Mouse (Mus musculus): Measurements from ENCODE around the gene Scgb1b18. TPM values are rescaled to one million over a fixed set of nuclear protein-coding genes. Genes with fewer than 3 reads are reported as not detected.
"Not testable (repeated sequence)": the region's sequence is repeated elsewhere in the genome, so short reads cannot be mapped to it uniquely, and the experiment has no call there.

The Scgb1b18 gene
- total RNA-seq (2014; rRNA removed) (not detected in 2 replicates), polyA plus RNA-seq (2015; fragmentation: Nextera tagmentation; extraction: Ambion mirVana) (not detected in 2 replicates)

GRCm38 (mm10) chr7:33185268-33185667 is at the start of gene Scgb1b18:
Scgb1b18 (plus strand) TSS chr7:33185568.
- H3K27me3 ChIP-seq (ENCODE audit: insufficient read depth, low read length); H3K4me1 ChIP-seq (ENCODE audit: insufficient read depth, low read length); H3K4me2 ChIP-seq (ENCODE audit: low read depth, low read length); ATAC-seq; H3K4me3 ChIP-seq (ENCODE audit: low read length); H3K9ac ChIP-seq (replicated peaks; ENCODE audit: low read length); H3K36me3 ChIP-seq (ENCODE audit: insufficient read depth, low read length); DNase-seq (ENCODE audit: low spot score); H3K27ac ChIP-seq; H3K9me3 ChIP-seq (ENCODE audit: low read length): not testable (repeated sequence)
- no CpG with 5 or more reads among the region's 2 CpGs for WGBS

- not testable (repeated sequence) for H3K4me1 ChIP-seq (ENCODE audit: insufficient read depth, low read length); H3K9ac ChIP-seq (replicated peaks; ENCODE audit: low read length); H3K4me2 ChIP-seq (ENCODE audit: low read depth, low read length); DNase-seq (ENCODE audit: low spot score); H3K4me3 ChIP-seq (ENCODE audit: low read length); H3K36me3 ChIP-seq (ENCODE audit: insufficient read depth, low read length); H3K27ac ChIP-seq; H3K9me3 ChIP-seq (ENCODE audit: low read length); ATAC-seq; H3K27me3 ChIP-seq (ENCODE audit: insufficient read depth, low read length)
- 85% methylated on average over 2 of the region's 2 CpGs for WGBS
Measured at GRCm38 (mm10) chr7:33173764-33174163, 11.6 kb upstream of the Scgb1b18 start, which contains the start of gene Scgb2b18. Scgb2b18 (minus strand) TSS chr7:33173864.

Other genes with a start within 250 kb of the Scgb1b18 start
- not detected in 2 replicates for gene Scgb2b17, start 129.0 kb upstream of the Scgb1b18 start, total RNA-seq (2014; rRNA removed)
- not detected in 2 replicates for gene Scgb2b17, start 129.0 kb upstream of the Scgb1b18 start, polyA plus RNA-seq (2015; fragmentation: Nextera tagmentation; extraction: Ambion mirVana)
- not detected in 2 replicates for gene Scgb1b17, start 122.1 kb upstream of the Scgb1b18 start, total RNA-seq (2014; rRNA removed)
- not detected in 2 replicates for gene Scgb1b17, start 122.1 kb upstream of the Scgb1b18 start, polyA plus RNA-seq (2015; fragmentation: Nextera tagmentation; extraction: Ambion mirVana)
- not detected in 2 replicates for gene Scgb2b18, start 11.7 kb upstream of the Scgb1b18 start, total RNA-seq (2014; rRNA removed)
- not detected in 2 replicates for gene Scgb2b18, start 11.7 kb upstream of the Scgb1b18 start, polyA plus RNA-seq (2015; fragmentation: Nextera tagmentation; extraction: Ambion mirVana)
- not detected in 2 replicates for gene Scgb2b19, start 94.8 kb downstream of the Scgb1b18 start, total RNA-seq (2014; rRNA removed)
- gene Scgb2b19, start 94.8 kb downstream of the Scgb1b18 start, polyA plus RNA-seq (2015; fragmentation: Nextera tagmentation; extraction: Ambion mirVana), result not detected in 2 replicates
- gene Scgb1b19, start 101.7 kb downstream of the Scgb1b18 start, total RNA-seq (2014; rRNA removed), result not detected in 2 replicates
- not detected in 2 replicates for gene Scgb1b19, start 101.7 kb downstream of the Scgb1b18 start, polyA plus RNA-seq (2015; fragmentation: Nextera tagmentation; extraction: Ambion mirVana)
- not detected in 2 replicates for gene Scgb2b20, start 180.8 kb downstream of the Scgb1b18 start, total RNA-seq (2014; rRNA removed)
- gene Scgb2b20, start 180.8 kb downstream of the Scgb1b18 start, polyA plus RNA-seq (2015; fragmentation: Nextera tagmentation; extraction: Ambion mirVana), result not detected in 2 replicates
- gene Scgb1b20, start 187.7 kb downstream of the Scgb1b18 start, total RNA-seq (2014; rRNA removed), result not detected in 2 replicates
- not detected in 2 replicates for gene Scgb1b20, start 187.7 kb downstream of the Scgb1b18 start, polyA plus RNA-seq (2015; fragmentation: Nextera tagmentation; extraction: Ambion mirVana)

Data from hindbrain, postnatal 0 days (tissue).